Mouse (Mus musculus): Measurements from ENCODE around the gene Utrn. TPM values are rescaled to one million over a fixed set of nuclear protein-coding genes. Genes with fewer than 3 reads are reported as not detected.

Utrn gene
- polyA plus RNA-seq (2017; shearing (Covaris generic)) = 392 TPM

DNA sequence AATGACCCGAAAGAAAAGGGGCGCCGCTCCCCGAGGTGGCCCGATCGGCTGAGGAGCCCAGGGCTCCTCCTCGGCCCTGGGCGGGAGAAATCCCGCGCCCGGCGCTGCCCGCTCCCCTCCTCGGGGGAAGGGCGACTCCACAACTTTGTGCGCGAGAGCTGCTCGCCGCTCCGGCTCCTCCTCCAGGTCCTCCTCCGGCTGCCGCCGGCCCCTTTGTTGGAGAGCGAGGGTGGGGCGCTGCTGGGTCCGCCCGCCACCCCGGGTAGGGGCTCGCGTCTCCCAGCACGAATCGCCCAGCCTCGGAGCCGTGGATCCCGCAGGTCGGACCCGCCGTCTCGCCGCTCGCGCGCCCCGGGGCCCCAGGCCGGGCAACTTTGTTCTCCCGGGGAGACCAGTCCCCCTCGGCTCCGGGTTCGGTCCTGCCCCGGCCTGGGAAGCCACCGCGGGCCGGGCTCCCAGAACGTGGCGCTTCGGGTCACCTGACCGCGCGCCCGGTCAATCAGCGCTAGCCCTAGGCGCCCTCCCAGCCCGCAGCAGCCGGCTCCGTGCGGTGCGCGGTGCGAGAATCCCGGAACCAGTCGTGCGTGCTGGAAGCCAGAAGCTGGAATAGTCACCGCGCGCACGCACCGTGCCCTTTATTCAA lies at the start of gene Utrn:
Gene Utrn (minus strand): TSS at position 337 of the 643 bp plus-strand sequence.

Other genes starting within 250 kb of the Utrn start
- gene Stx11, start 94.9 kb upstream of the Utrn start, polyA plus RNA-seq (2017; shearing (Covaris generic)) = 1.3 TPM
- gene Sf3b5, start 136.0 kb upstream of the Utrn start, polyA plus RNA-seq (2017; shearing (Covaris generic)) = 16.9 TPM
- gene Plagl1, start 191.1 kb upstream of the Utrn start, polyA plus RNA-seq (2017; shearing (Covaris generic)) = 0.78 TPM

Data from naive thymus-derived CD4-positive, alpha-beta T cell, adult 5 months (primary cell).